Mouse (Mus musculus) heart, adult 2 months (tissue): ENCODE measurements around the gene Minos1. TPM values are rescaled to one million over a fixed set of nuclear protein-coding genes. Genes with fewer than 3 reads are reported as not detected.
A peak's percentile ranks its signal among the peaks of the same experiment; 100 is the strongest.

Experiments used
- DNase-seq, 2 experiments: peaks; one replicate each; pipeline ENCODE4 v3.0.0; 2021
- H3K27ac ChIP-seq: fragments of 200-600 bp; 2 replicates; pipeline ENCODE4 v1.8.1; 2022
- H3K27me3 ChIP-seq: fragments of 200-500 bp; 2 replicates; pipeline ENCODE4 v1.6.1; 2012; ENCODE audit warnings: mild to moderate bottlenecking, low read length, inconsistent platforms, mixed read lengths; ENCODE audit not compliant: control insufficient read depth, insufficient read depth
- H3K36me3 ChIP-seq: fragments of 200-500 bp; 2 replicates; pipeline ENCODE4 v1.6.1; 2012; ENCODE audit warnings: low read length, inconsistent platforms; ENCODE audit not compliant: control insufficient read depth, insufficient read depth
- H3K4me1 ChIP-seq: fragments of 200-500 bp; 2 replicates; pipeline ENCODE4 v1.6.1; 2011; ENCODE audit warnings: low read length; ENCODE audit not compliant: control insufficient read depth, insufficient read depth
- H3K4me3 ChIP-seq: fragments of 200-600 bp; 2 replicates; pipeline ENCODE4 v1.8.1; 2022
- H3K79me2 ChIP-seq: fragments of 200-500 bp; replicated peaks from 2 replicates; pipeline ENCODE4 v1.6.1; 2012; ENCODE audit warnings: mild to moderate bottlenecking, inconsistent platforms, low read length, moderate library complexity, mixed read lengths; ENCODE audit not compliant: control insufficient read depth, insufficient read depth
- H3K9ac ChIP-seq: fragments of 200-500 bp; 2 replicates; pipeline ENCODE4 v1.6.1; 2012; ENCODE audit warnings: low read depth, mild to moderate bottlenecking, control low read depth, inconsistent platforms, low read length, mixed read lengths
- CTCF ChIP-seq: fragments of 200-600 bp; IDR thresholded peaks from 2 replicates; pipeline ENCODE4 v1.8.1; 2022; ENCODE audit warnings: antibody characterized with exemption, mild to moderate bottlenecking, moderate library complexity
- EP300 ChIP-seq: fragments of 200-500 bp; IDR thresholded peaks from 2 replicates; pipeline ENCODE4 v1.6.1; 2011; ENCODE audit warnings: low read depth, low read length, control low read depth; ENCODE audit not compliant: insufficient read depth
- POLR2A ChIP-seq: fragments of 200-500 bp; IDR thresholded peaks from 2 replicates; pipeline ENCODE4 v1.6.1; 2011; ENCODE audit warnings: mild to moderate bottlenecking, low read depth, low read length, control low read depth; ENCODE audit not compliant: insufficient read depth
- WGBS: fragments of 180-500 bp; shearing (Covaris S2); methylation state at CpG from one replicate; pipeline ENCODE4 v1.1.7; 2018; 5-methylcytosine and 5-hydroxymethylcytosine counted together
- intact Hi-C: fragments of 180-260 bp; cut with DNase I; formaldehyde crosslinking; loops from one replicate; pipeline ENCODE4 v1.15.1; 2025
- polyA plus RNA-seq: library from polyadenylated mRNA; depleted of rRNA; stranded (reverse); fragments of >200 nt; gene quantifications from 2 replicates; pipeline ENCODE4 v1.2.3, GENCODE M21; 2012
- total RNA-seq, 2 experiments: library from RNA; stranded (reverse); gene quantifications; 2 replicates each; pipeline ENCODE4 v1.2.3; 2021

Minos1 gene
- total and polyA plus RNA-seq, 3 experiments, result 203 to 660 (median 586) TPM

- intact Hi-C loops, result no loop called here
- Histone ChIP-seq H3K79me2 (no peaks in the 10 kb centered on the region), H3K36me3 (no peaks in the 10 kb centered on the region), H3K4me1 (peaks cover 2% of the 10 kb centered on the region; the same call in 1 of the 2 replicates), H3K4me3 (no peak overlapping the region), H3K9ac (no peak overlapping the region), H3K27ac (no peak overlapping the region), H3K27me3 (no peaks in the 10 kb centered on the region)
- no peak for TF ChIP-seq CTCF
- TF ChIP-seq EP300, result no peak
- no peak for TF ChIP-seq POLR2A
- DNase-seq, result peak in 1 of 2 experiments; percentile 32
- WGBS, result 13% methylated on average over 7 of the region's 7 CpGs
Observed at GRCm38 (mm10) chr4:139059569-139059968, 71.3 kb downstream of the Minos1 start.

DNA sequence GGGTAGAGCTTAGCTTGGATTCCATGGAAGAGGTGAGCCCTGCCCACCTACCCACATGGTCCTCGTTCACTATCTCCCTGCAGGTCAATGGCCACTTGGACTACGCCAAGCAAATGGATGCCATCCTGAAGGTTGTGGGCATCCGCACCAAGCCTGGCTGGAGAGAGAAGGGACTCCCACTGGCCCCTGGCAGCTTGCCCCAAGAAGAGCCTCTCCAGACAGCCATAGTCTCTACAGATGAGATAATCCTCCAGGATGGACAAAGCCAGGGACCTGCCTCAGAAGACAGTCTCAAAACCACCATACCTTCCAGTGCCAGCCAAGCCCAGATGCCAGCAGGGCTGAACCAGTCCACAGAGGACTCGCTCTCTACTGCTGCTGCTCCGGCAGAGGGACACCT is 72.9 kb downstream of the Minos1 start:
- H3K27me3 ChIP-seq, result no peaks in the 10 kb centered on the region
- intact Hi-C loops, result no loop called here

GRCm38 (mm10) chr4:139057291-139057690 is 73.6 kb downstream of the Minos1 start:
- intact Hi-C loops, result no loop called here
- no peak for DNase-seq
- no peak overlapping the region for H3K9ac ChIP-seq
- TF ChIP-seq CTCF (no peak), EP300 (no peak), POLR2A (no peak)
- 77% methylated on average over 5 of the region's 5 CpGs for WGBS
- no peaks in the 10 kb centered on the region for H3K27me3 ChIP-seq
- H3K79me2 ChIP-seq, result no peaks in the 10 kb centered on the region
- peaks cover 2% of the 10 kb centered on the region; the same call in 1 of the 2 replicates for H3K4me1 ChIP-seq
- no peaks in the 10 kb centered on the region for H3K36me3 ChIP-seq
- H3K4me3 ChIP-seq, result no peak overlapping the region
- H3K27ac ChIP-seq, result no peak overlapping the region

More for the DNA sequence above, 72.9 kb downstream of the Minos1 start:
- WGBS, result 86% methylated on average over 5 of the region's 5 CpGs
- H3K36me3 ChIP-seq, result no peaks in the 10 kb centered on the region
- TF ChIP-seq POLR2A (no peak), EP300 (no peak), CTCF (no peak)
- DNase-seq, result no peak
- H3K4me1 ChIP-seq, result peaks cover 2% of the 10 kb centered on the region; the same call in 1 of the 2 replicates
- no peak overlapping the region for H3K27ac ChIP-seq
- H3K4me3 ChIP-seq, result no peak overlapping the region
- H3K79me2 ChIP-seq, result no peaks in the 10 kb centered on the region
- no peak overlapping the region for H3K9ac ChIP-seq

- intact Hi-C loops, result no loop called here
- Histone ChIP-seq H3K27ac (no peak overlapping the region), H3K27me3 (no peaks in the 10 kb centered on the region), H3K4me3 (no peak overlapping the region), H3K36me3 (no peaks in the 10 kb centered on the region), H3K9ac (no peak overlapping the region), H3K79me2 (no peaks in the 10 kb centered on the region), H3K4me1 (peaks cover 2% of the 10 kb centered on the region; the same call in 1 of the 2 replicates)
- DNase-seq, result no peak
- TF ChIP-seq EP300 (no peak), CTCF (no peak), POLR2A (no peak)
- WGBS, result 83% methylated on average over 3 of the region's 3 CpGs
Observed at GRCm38 (mm10) chr4:139055744-139056143, 75.2 kb downstream of the Minos1 start.

GRCm38 (mm10) chr4:139055336-139055735 is 75.6 kb downstream of the Minos1 start:
- TF ChIP-seq CTCF (no peak), POLR2A (no peak), EP300 (no peak)
- Histone ChIP-seq H3K4me3 (no peak overlapping the region), H3K4me1 (peaks cover 2% of the 10 kb centered on the region; the same call in 1 of the 2 replicates), H3K36me3 (no peaks in the 10 kb centered on the region), H3K79me2 (no peaks in the 10 kb centered on the region), H3K27ac (no peak overlapping the region), H3K9ac (no peak overlapping the region), H3K27me3 (no peaks in the 10 kb centered on the region)
- peak in 1 of 2 experiments; percentile 48 for DNase-seq
- intact Hi-C loops, result no loop called here
- 67% methylated on average over 4 of the region's 4 CpGs for WGBS

DNA sequence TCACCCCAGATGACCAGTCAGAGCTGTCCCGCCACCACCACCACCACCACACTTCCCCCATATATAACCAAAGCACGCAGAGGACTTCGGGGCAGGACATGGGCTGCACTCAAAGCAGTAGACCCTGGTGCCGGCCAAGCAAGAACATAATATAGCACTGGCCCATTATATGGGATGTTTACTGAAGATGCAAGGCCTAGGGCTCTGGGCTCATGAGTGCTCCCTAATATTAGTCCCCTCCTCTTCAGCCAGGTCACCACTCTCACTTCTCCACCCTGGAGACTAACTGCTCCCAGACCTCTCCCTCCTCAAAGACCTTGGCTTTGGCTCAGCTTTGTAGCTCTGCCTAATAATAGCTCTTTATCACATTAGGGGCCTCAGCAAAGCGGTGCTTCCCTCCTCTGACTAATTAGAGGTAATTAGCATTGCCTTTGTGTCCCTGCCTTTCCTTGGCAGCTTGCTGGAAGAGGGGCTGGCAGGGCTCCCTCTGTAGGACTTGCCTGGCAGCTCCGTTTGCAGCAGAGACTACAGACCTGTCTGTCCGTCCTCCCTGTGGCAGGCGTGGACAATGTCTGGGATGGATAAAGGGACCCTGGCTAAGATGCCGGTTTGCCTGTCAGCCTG is 76.5 kb downstream of the Minos1 start:
- no peaks in the 10 kb centered on the region for H3K27me3 ChIP-seq
- TF ChIP-seq CTCF (peak; percentile 56), POLR2A (no peak), EP300 (no peak)
- intact Hi-C loops, result no loop called here
- no peaks in the 10 kb centered on the region for H3K79me2 ChIP-seq
- peak in 1 of 2 experiments; percentile 37 for DNase-seq
- no peak overlapping the region for H3K4me3 ChIP-seq
- no peaks in the 10 kb centered on the region for H3K36me3 ChIP-seq
- no peak overlapping the region for H3K9ac ChIP-seq
- 47% methylated on average over 9 of the region's 9 CpGs for WGBS
- peaks cover 2% of the 10 kb centered on the region; the same call in 1 of the 2 replicates for H3K4me1 ChIP-seq
- no peak overlapping the region for H3K27ac ChIP-seq
